Mouse (Mus musculus): ENCODE measurements around the gene Dnajc30.

GRCm38 (mm10) chr5:135032581-135032980 is 31.4 kb upstream of the Dnajc30 start:
- no peak for TF ChIP-seq NANOG (IDR thresholded peaks at IDR 0.05; ENCODE audit: borderline replicate concordance, low read length)
- no peak for TF ChIP-seq CTCF (conservative IDR thresholded peaks at IDR 0.05; ENCODE audit: low read length)
- no peak for TF ChIP-seq POU5F1 (IDR thresholded peaks at IDR 0.05; ENCODE audit: borderline replicate concordance, low read length)

Data from E14TG2a.4 (cell line).